Mouse (Mus musculus): ENCODE measurements around the gene Dnajc8. TPM values are rescaled to one million over a fixed set of nuclear protein-coding genes. Genes with fewer than 3 reads are reported as not detected.

Gene Dnajc8
- polyA plus RNA-seq, 1 experiment: 41.8 TPM

- no peak for DNase-seq
- H3K4me1 ChIP-seq (ENCODE audit: control insufficient read depth, insufficient read depth, low read length): peaks cover 2% of the 10 kb centered on the region; the same call in 1 of the 2 replicates
- TF ChIP-seq CTCF (IDR thresholded peaks at IDR 0.05; ENCODE audit: insufficient read depth, low read length) (no peak), POLR2A (IDR thresholded peaks at IDR 0.05; ENCODE audit: borderline replicate concordance, extremely low read depth, low read depth, low read length) (no peak)
- no peak overlapping the region for H3K4me3 ChIP-seq (replicated peaks; ENCODE audit: extremely low read depth, low read depth, low read length)
- 93% methylated on average over 6 of the region's 6 CpGs for WGBS
These were observed 33.7 kb upstream of the Dnajc8 start for GRCm38 (mm10) chr4:132501639-132502038.

DNA sequence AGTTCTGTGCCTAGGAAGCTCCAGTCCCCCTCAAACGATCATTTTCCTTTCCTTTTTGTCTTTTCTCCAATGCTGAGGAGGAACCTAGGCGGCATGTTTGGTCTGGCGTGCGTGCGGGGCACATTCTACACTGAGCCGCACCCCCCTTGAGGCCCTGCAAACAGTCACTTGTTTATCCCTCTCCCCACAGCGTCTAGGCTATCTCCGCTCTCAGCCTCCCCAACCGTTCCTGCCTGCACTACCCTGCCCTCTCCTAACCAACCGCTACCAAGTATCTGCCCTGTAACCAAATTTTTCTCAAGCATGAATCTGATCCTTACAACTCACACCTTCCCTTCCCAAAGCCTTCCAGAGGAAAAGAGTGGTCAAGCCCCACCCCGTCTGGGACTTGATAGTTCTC is 32.0 kb upstream of the Dnajc8 start:
- TF ChIP-seq POLR2A (IDR thresholded peaks at IDR 0.05; ENCODE audit: borderline replicate concordance, extremely low read depth, low read depth, low read length) (no peak), CTCF (IDR thresholded peaks at IDR 0.05; ENCODE audit: insufficient read depth, low read length) (no peak)
- WGBS: 71% methylated on average over 11 of the region's 11 CpGs
- Histone ChIP-seq H3K4me3 (replicated peaks; ENCODE audit: extremely low read depth, low read depth, low read length) (no peak overlapping the region), H3K4me1 (ENCODE audit: control insufficient read depth, insufficient read depth, low read length) (peaks cover 2% of the 10 kb centered on the region; the same call in 1 of the 2 replicates)
- no peak for DNase-seq

GRCm38 (mm10) chr4:132505034-132505738 is 30.2 kb upstream of the Dnajc8 start:
- no peak for TF ChIP-seq CTCF (IDR thresholded peaks at IDR 0.05; ENCODE audit: insufficient read depth, low read length)
- no peak for TF ChIP-seq POLR2A (IDR thresholded peaks at IDR 0.05; ENCODE audit: borderline replicate concordance, extremely low read depth, low read depth, low read length)
- WGBS: 58% methylated on average over 6 of the region's 6 CpGs
- no peak for DNase-seq
- Histone ChIP-seq H3K4me3 (replicated peaks; ENCODE audit: extremely low read depth, low read depth, low read length) (no peak overlapping the region), H3K4me1 (ENCODE audit: control insufficient read depth, insufficient read depth, low read length) (peaks cover 2% of the 10 kb centered on the region; the same call in 1 of the 2 replicates)

DNA sequence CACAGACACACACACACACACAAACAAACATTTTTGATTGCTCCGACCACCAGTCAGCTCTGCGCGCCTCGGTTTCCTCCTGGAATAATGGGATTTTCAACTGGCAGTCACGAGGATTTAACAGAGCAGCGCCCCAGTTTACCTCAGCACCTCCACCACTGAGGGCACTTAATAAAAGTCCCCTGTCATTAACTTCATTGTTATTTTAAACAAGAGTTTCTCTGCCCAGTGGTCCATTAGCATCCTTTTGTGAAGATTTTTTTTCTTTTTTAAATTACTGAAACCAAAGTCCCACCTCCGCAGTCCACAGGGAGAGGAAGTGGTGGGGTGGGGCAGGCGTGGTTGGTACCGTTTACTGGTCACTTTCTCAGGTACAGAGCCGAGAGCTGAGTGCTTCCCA is 29.6 kb upstream of the Dnajc8 start:
- WGBS: 66% methylated on average over 10 of the region's 10 CpGs
- TF ChIP-seq CTCF (IDR thresholded peaks at IDR 0.05; ENCODE audit: insufficient read depth, low read length) (no peak), POLR2A (IDR thresholded peaks at IDR 0.05; ENCODE audit: borderline replicate concordance, extremely low read depth, low read depth, low read length) (no peak)
- H3K4me1 ChIP-seq (ENCODE audit: control insufficient read depth, insufficient read depth, low read length): peaks cover 4% of the 10 kb centered on the region
- DNase-seq: no peak
- no peak overlapping the region for H3K4me3 ChIP-seq (replicated peaks; ENCODE audit: extremely low read depth, low read depth, low read length)

GRCm38 (mm10) chr4:132506250-132506649 is 29.1 kb upstream of the Dnajc8 start:
- H3K4me1 ChIP-seq (ENCODE audit: control insufficient read depth, insufficient read depth, low read length): peaks cover 4% of the 10 kb centered on the region
- DNase-seq: no peak
- WGBS: 83% methylated on average over 6 of the region's 6 CpGs
- TF ChIP-seq POLR2A (IDR thresholded peaks at IDR 0.05; ENCODE audit: borderline replicate concordance, extremely low read depth, low read depth, low read length) (no peak), CTCF (IDR thresholded peaks at IDR 0.05; ENCODE audit: insufficient read depth, low read length) (no peak)
- H3K4me3 ChIP-seq (replicated peaks; ENCODE audit: extremely low read depth, low read depth, low read length): no peak overlapping the region

DNA sequence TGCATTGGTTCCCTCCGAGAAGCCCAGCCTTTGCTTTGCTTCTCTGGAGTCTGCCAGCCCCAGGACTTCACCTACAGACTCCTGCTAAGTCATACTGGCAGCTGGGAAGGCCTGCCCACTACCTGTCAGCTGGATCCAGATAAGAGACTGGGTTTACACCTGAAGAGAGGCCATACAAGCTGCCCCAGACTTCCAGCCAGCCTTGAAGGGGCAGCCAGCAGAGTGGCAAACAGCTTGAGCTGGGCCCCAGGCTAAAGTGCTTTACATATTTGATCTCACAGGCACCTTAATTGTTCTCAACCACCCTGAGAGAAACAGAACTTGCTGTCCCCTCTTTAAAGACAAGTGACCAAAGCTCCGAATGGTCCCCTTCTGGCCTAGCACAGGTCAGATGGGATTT is 28.1 kb upstream of the Dnajc8 start:
- WGBS: 72% methylated on average over 2 of the region's 2 CpGs
- Histone ChIP-seq H3K4me1 (ENCODE audit: control insufficient read depth, insufficient read depth, low read length) (peaks cover 4% of the 10 kb centered on the region), H3K4me3 (replicated peaks; ENCODE audit: extremely low read depth, low read depth, low read length) (no peak overlapping the region)
- DNase-seq: peak; percentile 44
- no peak for TF ChIP-seq CTCF (IDR thresholded peaks at IDR 0.05; ENCODE audit: insufficient read depth, low read length)
- TF ChIP-seq POLR2A (IDR thresholded peaks at IDR 0.05; ENCODE audit: borderline replicate concordance, extremely low read depth, low read depth, low read length): no peak

GRCm38 (mm10) chr4:132509621-132510296 is 25.6 kb upstream of the Dnajc8 start:
- Histone ChIP-seq H3K4me1 (ENCODE audit: control insufficient read depth, insufficient read depth, low read length) (peaks cover 11% of the 10 kb centered on the region), H3K4me3 (replicated peaks; ENCODE audit: extremely low read depth, low read depth, low read length) (peak overlapping the region; percentile 68)
- peak; percentile 75 for DNase-seq
- under 1% methylated on average over 51 of the region's 52 CpGs for WGBS
- TF ChIP-seq CTCF (IDR thresholded peaks at IDR 0.05; ENCODE audit: insufficient read depth, low read length) (no peak), POLR2A (IDR thresholded peaks at IDR 0.05; ENCODE audit: borderline replicate concordance, extremely low read depth, low read depth, low read length) (0 out of 2 replicates have a peak, but pooled peaks have one; percentile 6)

GRCm38 (mm10) chr4:132510352-132510798 is 25.0 kb upstream of the Dnajc8 start, which contains the start of gene Sesn2:
TSS of gene Sesn2 (minus strand) at chr4:132510501.
- under 1% methylated on average over 32 of the region's 32 CpGs for WGBS
- peaks cover 9% of the 10 kb centered on the region for H3K4me1 ChIP-seq (ENCODE audit: control insufficient read depth, insufficient read depth, low read length)
- DNase-seq: peak; percentile 97
- TF ChIP-seq CTCF (IDR thresholded peaks at IDR 0.05; ENCODE audit: insufficient read depth, low read length) (no peak), POLR2A (IDR thresholded peaks at IDR 0.05; ENCODE audit: borderline replicate concordance, extremely low read depth, low read depth, low read length) (peak; percentile 97)
- peak within 1 kb of the TSS; percentile 68 for H3K4me3 ChIP-seq (replicated peaks; ENCODE audit: extremely low read depth, low read depth, low read length)

DNA sequence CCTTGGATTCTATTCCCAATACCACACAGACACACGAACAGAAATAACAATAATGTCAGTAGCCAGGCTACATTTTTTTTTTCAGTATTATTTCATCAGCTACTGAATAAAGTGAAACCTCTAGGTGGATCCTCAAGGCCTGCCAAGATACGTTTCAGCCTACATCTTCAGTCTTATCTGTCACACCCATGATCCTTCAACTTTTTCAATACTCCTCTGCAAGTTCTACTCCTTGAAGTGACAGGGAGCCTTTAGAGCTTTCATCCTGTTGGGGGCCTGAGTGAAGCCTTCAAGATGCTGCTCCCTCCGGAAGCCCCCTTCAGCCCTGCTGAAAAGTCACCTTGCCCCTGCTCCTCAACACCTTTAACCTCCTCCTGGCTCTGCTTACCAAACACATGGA is 23.3 kb upstream of the Dnajc8 start:
- no peak for TF ChIP-seq POLR2A (IDR thresholded peaks at IDR 0.05; ENCODE audit: borderline replicate concordance, extremely low read depth, low read depth, low read length)
- no peak for TF ChIP-seq CTCF (IDR thresholded peaks at IDR 0.05; ENCODE audit: insufficient read depth, low read length)
- H3K4me1 ChIP-seq (ENCODE audit: control insufficient read depth, insufficient read depth, low read length): peaks cover 9% of the 10 kb centered on the region
- no peak for DNase-seq
- WGBS: 80% methylated on average over 3 of the region's 3 CpGs
- H3K4me3 ChIP-seq (replicated peaks; ENCODE audit: extremely low read depth, low read depth, low read length): no peak overlapping the region

All from lung, adult 2 months (tissue).